Mouse (Mus musculus) frontal cortex, adult (tissue): ENCODE data around the gene Calhm2.

Experiments used
- ATAC-seq: cut with Nextera tagmentation; 2 replicates; pipeline ENCODE4 v1.9.2; 2017; ENCODE audit warnings: mild to moderate bottlenecking, moderate library complexity, mixed read lengths; ENCODE audit not compliant: low TSS enrichment

The Calhm2 gene

DNA sequence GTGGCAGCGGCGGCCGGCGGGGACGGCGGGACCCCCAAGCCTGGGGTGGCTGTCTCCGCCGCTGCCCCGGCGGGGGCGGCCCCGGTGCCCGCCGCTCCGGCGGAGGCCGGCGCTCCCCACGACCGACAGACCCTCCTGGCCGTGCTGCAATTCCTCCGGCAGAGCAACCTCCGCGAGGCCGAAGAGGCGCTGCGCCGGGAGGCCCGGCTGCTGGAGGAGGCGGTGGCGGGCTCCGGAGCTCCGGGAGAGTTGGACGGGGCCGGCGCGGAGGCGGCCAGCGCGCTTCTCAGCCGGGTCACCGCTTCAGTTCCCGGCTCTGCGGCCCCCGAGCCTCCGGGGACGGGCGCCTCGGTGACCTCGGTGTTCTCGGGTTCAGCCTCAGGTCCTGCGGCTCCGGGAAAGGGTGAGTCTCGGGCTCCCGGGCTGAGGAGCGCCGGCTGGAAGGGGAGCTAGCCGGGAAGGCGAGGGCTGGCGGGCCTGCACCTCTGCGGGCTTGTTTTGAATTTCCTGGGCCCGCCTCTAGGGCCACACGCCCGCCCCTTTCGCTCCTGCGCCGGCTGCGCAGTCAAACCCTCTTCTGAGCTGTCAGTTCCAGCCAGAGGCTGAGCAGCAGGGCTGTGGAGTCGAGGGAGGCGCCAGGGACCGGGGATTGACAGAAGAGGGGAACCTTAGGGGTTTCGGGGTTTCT is 70.0 kb downstream of the Calhm2 start:
- ATAC-seq = peak; percentile 97

DNA sequence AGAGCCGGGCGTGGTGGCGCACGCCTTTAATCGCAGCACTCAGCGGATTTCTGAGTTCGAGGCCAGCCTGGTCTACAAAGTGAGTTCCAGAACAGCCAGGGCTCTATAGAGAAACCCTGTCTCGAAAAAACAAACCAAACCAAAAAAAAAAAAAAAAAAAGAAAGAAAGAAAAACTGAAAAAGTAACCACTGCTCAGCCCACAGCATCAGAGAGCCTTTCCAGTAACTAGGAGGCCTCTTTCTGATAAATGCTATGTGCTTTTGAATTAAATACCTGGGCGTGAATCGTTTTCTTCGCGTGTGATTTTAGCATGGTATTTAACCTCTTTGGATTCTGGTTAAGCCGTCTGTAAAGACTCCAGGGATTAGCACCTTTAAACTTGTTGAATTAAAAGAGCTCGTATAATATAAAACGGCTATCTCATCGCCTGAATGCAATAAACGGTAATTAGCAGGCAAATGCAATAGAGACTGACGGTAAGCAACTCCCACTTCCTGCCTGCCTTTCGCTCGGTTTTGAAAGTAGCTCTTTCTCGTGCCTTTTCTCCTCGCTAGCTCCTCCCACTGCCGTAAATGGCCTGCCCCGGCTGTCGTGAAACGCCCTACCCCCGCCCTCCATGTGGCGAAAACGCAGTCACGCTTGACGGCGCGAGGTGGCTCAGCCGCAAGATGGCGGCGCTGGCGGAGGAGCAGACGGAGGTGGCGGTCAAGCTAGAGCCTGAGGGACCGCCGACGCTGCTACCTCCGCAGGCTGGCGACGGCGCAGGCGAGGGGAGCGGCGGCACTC is 70.8 kb downstream of the Calhm2 start, which contains the start of gene Taf5:
Taf5 (plus strand) TSS at position 651 of the 787 bp plus-strand sequence.
- peak; percentile 73 for ATAC-seq

DNA sequence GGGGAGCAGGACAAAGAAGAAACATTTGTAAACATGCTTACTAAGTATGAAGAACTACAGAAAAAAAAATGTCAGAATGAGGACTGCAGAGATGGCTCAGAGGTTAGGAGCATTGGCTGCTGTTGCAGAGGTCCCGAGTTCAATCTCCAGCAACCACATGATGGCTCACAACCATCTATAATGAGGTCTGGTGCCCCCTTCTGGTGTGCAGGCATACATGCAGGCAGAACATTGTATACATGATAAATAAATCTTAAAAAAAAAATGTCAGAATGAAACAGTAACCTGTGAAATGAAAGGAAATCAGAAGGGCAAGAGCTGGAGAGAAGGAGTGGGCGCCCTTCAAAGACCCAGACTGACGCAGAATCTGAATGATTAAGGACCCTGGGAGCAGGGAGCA is 72.2 kb downstream of the Calhm2 start:
- ATAC-seq = no peak

DNA sequence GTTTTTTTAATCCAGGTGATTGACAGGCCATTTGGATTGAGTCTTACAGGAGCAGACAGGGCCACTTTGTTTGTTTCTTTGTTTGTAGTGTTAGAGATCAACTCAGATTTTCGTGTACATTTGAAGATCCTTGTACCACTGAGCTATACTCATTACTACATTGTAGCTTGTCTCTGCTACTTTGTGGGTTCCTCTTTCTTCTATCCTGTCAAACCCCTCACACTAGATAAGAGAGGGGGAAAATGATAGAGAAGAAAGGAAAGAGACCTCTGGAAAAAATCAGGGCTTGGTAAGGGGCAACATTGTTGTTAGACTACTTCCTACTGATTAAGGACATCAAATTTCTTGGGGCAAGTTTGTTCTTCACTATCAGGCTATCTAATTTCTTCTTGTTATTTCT is 80.4 kb downstream of the Calhm2 start:
- ATAC-seq = no peak
